Mouse (Mus musculus): ENCODE data around the gene Ankrd13d. TPM values are rescaled to one million over a fixed set of nuclear protein-coding genes. Genes with fewer than 3 reads are reported as not detected.

Gene Ankrd13d
- polyA plus RNA-seq, 1 experiment from 2014 or later = 1.4 TPM

DNA sequence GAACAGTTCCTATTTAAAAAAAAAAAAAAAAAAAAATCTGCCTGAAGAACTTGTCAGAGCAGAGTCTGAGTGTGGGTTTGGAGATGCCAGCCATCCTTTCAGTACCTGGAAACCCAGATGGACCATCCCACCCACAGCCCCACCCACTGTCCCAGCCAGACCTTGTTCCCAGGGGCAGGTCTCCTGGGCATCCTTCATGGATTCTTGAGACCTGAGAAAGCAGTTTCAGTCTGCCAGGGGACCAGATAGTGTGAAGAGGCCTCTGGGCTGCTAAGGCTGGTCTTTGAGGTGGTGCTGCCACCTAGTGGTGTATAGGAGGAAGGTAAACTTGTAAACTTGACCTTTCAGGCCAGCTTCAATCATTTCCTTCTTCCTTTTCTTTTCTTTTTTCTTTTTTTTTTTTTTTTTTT is 26.8 kb upstream of the Ankrd13d start:
- peaks cover 15% of the 10 kb centered on the region for H3K4me1 ChIP-seq
- no peak overlapping the region for H3K4me2 ChIP-seq
- H3K36me3 ChIP-seq = peaks cover 4% of the 10 kb centered on the region; the same call in 1 of the 2 replicates
- H3K9me3 ChIP-seq (replicated peaks) = no peaks in the 10 kb centered on the region
- no peak for ATAC-seq
- no peak overlapping the region for H3K9ac ChIP-seq
- 0 out of 2 replicates have a peak, but pooled peaks cover 5% of the 10 kb centered on the region for H3K27me3 ChIP-seq (replicated peaks)
- no peak overlapping the region for H3K4me3 ChIP-seq
- H3K27ac ChIP-seq = no peak overlapping the region

- Histone ChIP-seq H3K9me3 (replicated peaks) (no peaks in the 10 kb centered on the region), H3K36me3 (0 out of 2 replicates have a peak, but pooled peaks cover 3% of the 10 kb centered on the region), H3K4me3 (no peak overlapping the region), H3K4me2 (no peak overlapping the region), H3K4me1 (peaks cover 20% of the 10 kb centered on the region), H3K27me3 (replicated peaks) (0 out of 2 replicates have a peak, but pooled peaks cover 5% of the 10 kb centered on the region), H3K27ac (no peak overlapping the region), H3K9ac (no peak overlapping the region)
- 81% methylated on average over 4 of the region's 4 CpGs for WGBS (ENCODE audit: insufficient replicate concordance)
- no peak for ATAC-seq
Measured at GRCm38 (mm10) chr19:4309302-4309701, 26.4 kb upstream of the Ankrd13d start.

DNA sequence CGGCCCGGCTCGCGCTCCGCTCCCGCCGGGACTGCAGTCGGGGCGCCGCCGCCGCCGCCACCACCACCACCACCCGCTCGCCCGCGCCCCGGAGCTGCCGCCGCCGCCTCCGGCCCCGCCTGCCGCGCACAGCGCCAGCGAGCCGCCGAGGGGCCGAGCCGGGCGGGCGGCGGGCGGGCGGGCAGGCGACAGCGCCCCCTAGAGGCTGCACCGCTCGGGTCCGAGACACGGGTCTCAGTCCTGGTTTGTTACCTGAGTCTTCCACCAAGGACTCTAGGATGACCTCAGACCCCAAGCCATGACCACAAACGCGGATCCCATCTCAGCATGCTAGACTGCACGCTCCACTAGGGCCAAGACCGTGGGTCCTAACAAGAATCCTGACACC is 23.2 kb upstream of the Ankrd13d start, which contains the start of gene Grk2:
Gene Grk2 (minus strand): TSS at position 33 of the 388 bp plus-strand sequence.
- Histone ChIP-seq H3K27me3 (replicated peaks) (0 out of 2 replicates have a peak, but pooled peaks cover 5% of the 10 kb centered on the region), H3K9ac (peak within 1 kb of the TSS; percentile 96), H3K36me3 (peaks cover 5% of the 10 kb centered on the region; the same call in 1 of the 2 replicates), H3K9me3 (replicated peaks) (no peaks in the 10 kb centered on the region), H3K4me3 (peak within 1 kb of the TSS; percentile 89), H3K4me2 (peak within 1 kb of the TSS; percentile 73), H3K27ac (peak within 1 kb of the TSS; percentile 86), H3K4me1 (peaks cover 51% of the 10 kb centered on the region)
- WGBS (ENCODE audit: insufficient replicate concordance) = 0% methylated on average over 43 of the region's 46 CpGs
- peak; percentile 80 for ATAC-seq

DNA sequence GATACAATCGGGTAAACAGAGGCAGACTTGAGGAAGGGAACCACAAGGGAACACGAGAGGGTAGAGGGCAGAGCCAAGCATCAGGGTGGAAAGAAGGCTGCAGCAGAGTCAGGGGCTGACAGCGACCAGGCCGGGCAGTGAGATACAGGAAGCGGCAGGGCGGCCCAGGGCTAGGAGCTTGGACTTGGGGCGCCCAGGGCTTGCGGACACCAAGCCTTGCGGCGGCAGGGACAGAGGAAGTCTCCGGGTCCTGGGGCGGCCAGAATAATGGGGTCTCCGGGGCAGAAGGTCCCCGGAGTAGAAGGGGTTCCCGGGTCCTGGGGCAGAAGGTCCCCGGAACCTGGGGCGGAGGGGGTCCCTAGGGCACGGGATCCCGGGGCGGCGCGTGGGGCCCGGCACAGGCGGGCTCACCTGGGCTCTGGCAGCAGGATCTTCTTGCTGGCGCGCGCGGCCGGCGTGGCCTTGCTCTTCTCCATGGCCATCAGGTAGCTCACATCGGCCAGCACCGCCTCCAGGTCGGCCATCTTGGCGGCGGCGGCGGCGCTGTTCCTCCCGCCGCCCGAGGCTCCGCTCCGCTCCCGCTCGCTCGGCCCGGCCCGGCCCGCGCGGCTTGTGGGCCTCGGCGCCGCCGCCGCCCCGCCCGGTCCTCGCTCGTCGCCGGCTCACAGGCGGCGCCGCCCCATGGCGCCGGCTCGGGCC is 22.7 kb upstream of the Ankrd13d start:
- H3K27me3 ChIP-seq (replicated peaks) = 0 out of 2 replicates have a peak, but pooled peaks cover 5% of the 10 kb centered on the region
- peaks cover 7% of the 10 kb centered on the region; the same call in 1 of the 2 replicates for H3K36me3 ChIP-seq
- peak; percentile 75 for ATAC-seq
- H3K4me3 ChIP-seq = peak overlapping the region; percentile 89
- H3K4me1 ChIP-seq = peaks cover 56% of the 10 kb centered on the region
- peak overlapping the region; percentile 96 for H3K9ac ChIP-seq
- peak overlapping the region; percentile 86 for H3K27ac ChIP-seq
- H3K9me3 ChIP-seq (replicated peaks) = no peaks in the 10 kb centered on the region
- under 1% methylated on average over 67 of the region's 68 CpGs for WGBS (ENCODE audit: insufficient replicate concordance)
- H3K4me2 ChIP-seq = peak overlapping the region; percentile 73

DNA sequence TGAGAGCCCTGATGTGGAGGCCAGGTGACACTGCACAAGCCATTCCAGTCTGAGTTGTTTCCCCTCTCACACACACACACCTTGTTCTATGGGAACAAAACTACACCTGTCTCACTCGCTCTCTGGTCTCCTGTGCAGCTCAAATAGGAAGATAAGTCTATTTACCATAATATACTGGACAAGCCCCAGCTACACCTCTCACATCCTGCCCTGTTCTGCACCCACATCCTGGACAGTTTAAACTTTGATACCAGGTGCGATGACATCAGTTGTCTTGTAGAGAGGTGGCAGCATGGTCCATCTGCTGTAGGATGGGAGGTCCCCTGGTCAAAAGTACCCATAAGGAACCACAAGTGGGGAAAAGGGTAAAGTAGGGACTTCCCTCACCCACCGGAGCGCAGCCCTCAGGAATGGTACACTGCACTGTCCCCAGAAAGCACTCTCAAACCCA is 22.0 kb upstream of the Ankrd13d start:
- 14% methylated on average over 4 of the region's 4 CpGs for WGBS (ENCODE audit: insufficient replicate concordance)
- no peaks in the 10 kb centered on the region for H3K9me3 ChIP-seq (replicated peaks)
- H3K4me1 ChIP-seq = peaks cover 64% of the 10 kb centered on the region
- H3K4me2 ChIP-seq = peak overlapping the region; percentile 73
- H3K4me3 ChIP-seq = peak overlapping the region; percentile 89
- 0 out of 2 replicates have a peak, but pooled peaks cover 5% of the 10 kb centered on the region for H3K27me3 ChIP-seq (replicated peaks)
- H3K27ac ChIP-seq = peak overlapping the region; percentile 86
- peaks cover 7% of the 10 kb centered on the region; the same call in 1 of the 2 replicates for H3K36me3 ChIP-seq
- H3K9ac ChIP-seq = peak overlapping the region; percentile 96
- ATAC-seq = 0 out of 2 replicates have a peak, but pooled peaks have one; percentile 6

- Histone ChIP-seq H3K36me3 (peaks cover 7% of the 10 kb centered on the region; the same call in 1 of the 2 replicates), H3K4me2 (peak overlapping the region; percentile 73), H3K27ac (peak overlapping the region; percentile 86), H3K4me1 (peaks cover 69% of the 10 kb centered on the region), H3K9me3 (replicated peaks) (no peaks in the 10 kb centered on the region), H3K27me3 (replicated peaks) (0 out of 2 replicates have a peak, but pooled peaks cover 5% of the 10 kb centered on the region), H3K4me3 (peak overlapping the region; percentile 89), H3K9ac (peak overlapping the region; percentile 96)
- ATAC-seq = no peak
- 21% methylated on average over 5 of the region's 5 CpGs for WGBS (ENCODE audit: insufficient replicate concordance)
Measured at GRCm38 (mm10) chr19:4304251-4304821, 21.4 kb upstream of the Ankrd13d start.

GRCm38 (mm10) chr19:4303640-4303995 is 20.7 kb upstream of the Ankrd13d start:
- Histone ChIP-seq H3K9ac (no peak overlapping the region), H3K36me3 (peaks cover 13% of the 10 kb centered on the region), H3K27ac (peak overlapping the region; percentile 75), H3K27me3 (replicated peaks) (0 out of 2 replicates have a peak, but pooled peaks cover 5% of the 10 kb centered on the region), H3K4me1 (peaks cover 76% of the 10 kb centered on the region), H3K4me2 (peak overlapping the region; percentile 73), H3K4me3 (peak overlapping the region; percentile 89; the same call in 1 of the 2 replicates), H3K9me3 (replicated peaks) (no peaks in the 10 kb centered on the region)
- ATAC-seq = no peak
- 74% methylated on average over 5 of the region's 5 CpGs for WGBS (ENCODE audit: insufficient replicate concordance)

DNA sequence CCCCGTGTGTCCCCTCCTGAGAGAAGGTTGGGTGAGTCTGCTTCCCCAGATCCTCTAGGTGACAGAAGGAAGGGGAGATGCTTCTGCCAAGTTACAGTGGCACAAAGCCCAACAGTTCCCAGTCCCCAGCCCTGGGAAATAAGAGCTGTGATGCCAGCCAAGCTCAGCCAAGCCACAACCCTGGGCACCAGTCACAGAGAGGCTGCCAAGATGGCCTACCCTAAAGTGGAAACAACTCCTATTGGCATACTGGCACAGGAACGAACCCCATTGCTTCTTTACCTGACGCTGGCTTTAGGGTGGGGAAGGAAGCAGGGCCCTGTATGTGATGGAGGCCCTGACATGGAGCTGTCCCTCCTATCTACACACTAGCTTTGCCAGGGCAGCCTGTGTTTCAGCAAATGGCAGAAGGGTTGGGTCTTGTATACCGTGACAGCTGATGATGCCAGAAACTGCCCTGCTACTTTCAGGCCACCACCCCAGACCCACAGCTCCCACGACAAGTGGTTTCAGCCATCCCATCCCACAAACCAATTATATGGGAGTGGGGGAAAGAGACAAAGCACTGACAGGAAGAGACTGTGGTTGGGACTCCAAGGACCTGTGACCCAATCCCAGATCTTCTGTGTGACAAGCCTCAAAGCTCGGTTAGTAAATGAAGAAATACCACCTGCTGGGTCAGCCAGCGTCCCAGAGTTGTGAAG is 20.2 kb upstream of the Ankrd13d start:
- ATAC-seq = no peak
- H3K36me3 ChIP-seq = peaks cover 16% of the 10 kb centered on the region
- 0 out of 2 replicates have a peak, but pooled peaks cover 5% of the 10 kb centered on the region for H3K27me3 ChIP-seq (replicated peaks)
- H3K4me1 ChIP-seq = peaks cover 82% of the 10 kb centered on the region
- H3K27ac ChIP-seq = peak overlapping the region; percentile 75
- H3K4me3 ChIP-seq = peak overlapping the region; percentile 12
- peak overlapping the region; percentile 73 for H3K4me2 ChIP-seq
- H3K9ac ChIP-seq = peak overlapping the region; percentile 46
- WGBS (ENCODE audit: insufficient replicate concordance) = 28% methylated on average over 7 of the region's 7 CpGs
- no peaks in the 10 kb centered on the region for H3K9me3 ChIP-seq (replicated peaks)

GRCm38 (mm10) chr19:4301735-4302651 is 19.1 kb upstream of the Ankrd13d start:
- peak overlapping the region; percentile 75 for H3K27ac ChIP-seq
- no peaks in the 10 kb centered on the region for H3K9me3 ChIP-seq (replicated peaks)

DNA sequence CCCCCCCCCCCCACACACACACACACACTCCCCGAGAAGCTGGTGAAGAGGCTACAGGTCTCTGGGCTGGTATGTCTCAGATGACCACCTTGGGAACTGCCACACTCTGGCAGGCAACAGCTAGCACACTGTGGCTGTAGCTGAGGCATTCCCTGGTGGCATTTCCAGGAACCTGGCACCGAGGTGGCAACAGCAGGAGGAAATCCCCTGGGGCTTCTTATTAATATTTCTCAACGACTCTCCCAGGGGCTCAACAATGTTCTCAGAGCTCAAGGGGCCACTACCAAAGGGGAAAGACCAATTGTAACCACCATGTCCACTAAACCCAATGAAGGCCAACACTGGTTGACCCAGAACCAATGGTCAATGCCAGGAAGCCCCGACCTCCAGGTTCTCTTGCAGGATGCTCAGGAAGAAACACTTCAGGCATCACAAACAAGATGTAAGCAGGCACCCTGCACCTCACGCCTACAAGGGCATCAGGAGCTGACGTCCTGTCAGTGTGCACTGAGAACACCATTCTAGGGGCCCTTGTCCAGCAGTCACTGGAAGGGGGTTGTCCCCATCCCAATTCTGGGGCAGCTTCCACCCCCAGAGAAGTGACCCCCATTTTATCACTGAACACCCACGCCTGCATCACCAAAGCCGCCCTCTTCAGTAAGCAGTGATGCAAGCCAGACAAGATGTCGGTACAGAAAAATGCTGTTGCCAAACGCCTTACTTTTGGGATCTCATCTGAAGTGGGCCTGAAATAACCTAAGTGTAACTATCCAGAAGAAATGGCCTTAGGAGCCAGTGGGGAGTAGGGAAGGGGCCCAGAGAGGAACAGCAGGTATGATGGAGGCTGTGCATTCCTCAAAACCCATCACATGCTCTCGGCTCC is 18.2 kb upstream of the Ankrd13d start:
- ATAC-seq = no peak
- peaks cover 31% of the 10 kb centered on the region for H3K36me3 ChIP-seq
- WGBS (ENCODE audit: insufficient replicate concordance) = 49% methylated on average over 11 of the region's 11 CpGs

More at GRCm38 (mm10) chr19:4301735-4302651, 19.1 kb upstream of the Ankrd13d start:
- no peak for ATAC-seq
- 33% methylated on average over 21 of the region's 21 CpGs for WGBS (ENCODE audit: insufficient replicate concordance)
- Histone ChIP-seq H3K27me3 (replicated peaks) (0 out of 2 replicates have a peak, but pooled peaks cover 4% of the 10 kb centered on the region), H3K4me1 (peaks cover 91% of the 10 kb centered on the region), H3K4me2 (peak overlapping the region; percentile 73), H3K9ac (peak overlapping the region; percentile 46), H3K4me3 (peak overlapping the region; percentile 9), H3K36me3 (peaks cover 26% of the 10 kb centered on the region)

More for the DNA sequence above, 18.2 kb upstream of the Ankrd13d start:
- Histone ChIP-seq H3K4me1 (peaks cover 93% of the 10 kb centered on the region), H3K9ac (0 out of 2 replicates have a peak overlapping the region, but pooled peaks have one; percentile 14), H3K27me3 (replicated peaks) (no peaks in the 10 kb centered on the region), H3K4me3 (no peak overlapping the region), H3K27ac (peak overlapping the region; percentile 75), H3K4me2 (peak overlapping the region; percentile 73), H3K9me3 (replicated peaks) (no peaks in the 10 kb centered on the region)

Data from liver, embryonic 12.5 days (tissue).